Mouse (Mus musculus) small intestine, adult 2 months (tissue): ENCODE results near the gene Luzp1.

ENCODE experiments used
- CTCF ChIP-seq: fragments of 200-500 bp; IDR thresholded peaks from 2 replicates; pipeline ENCODE4 v1.5.1; 2012; ENCODE audit warnings: low read depth, mild to moderate bottlenecking, control low read depth, inconsistent platforms, low read length, moderate library complexity, mixed read lengths; ENCODE audit not compliant: insufficient replicate concordance, insufficient read length; ENCODE audit errors: extremely low read depth
- POLR2A ChIP-seq: fragments of 200-500 bp; IDR thresholded peaks from 2 replicates; pipeline ENCODE4 v1.6.1; 2012; ENCODE audit warnings: low read depth, mild to moderate bottlenecking, control low read depth, inconsistent platforms, low read length, moderate library complexity

GRCm38 (mm10) chr4:136521898-136522297, 52.3 kb downstream of the Luzp1 start:
- TF ChIP-seq CTCF, result no peak
- no peak for TF ChIP-seq POLR2A
